In the genomic region with DNA sequence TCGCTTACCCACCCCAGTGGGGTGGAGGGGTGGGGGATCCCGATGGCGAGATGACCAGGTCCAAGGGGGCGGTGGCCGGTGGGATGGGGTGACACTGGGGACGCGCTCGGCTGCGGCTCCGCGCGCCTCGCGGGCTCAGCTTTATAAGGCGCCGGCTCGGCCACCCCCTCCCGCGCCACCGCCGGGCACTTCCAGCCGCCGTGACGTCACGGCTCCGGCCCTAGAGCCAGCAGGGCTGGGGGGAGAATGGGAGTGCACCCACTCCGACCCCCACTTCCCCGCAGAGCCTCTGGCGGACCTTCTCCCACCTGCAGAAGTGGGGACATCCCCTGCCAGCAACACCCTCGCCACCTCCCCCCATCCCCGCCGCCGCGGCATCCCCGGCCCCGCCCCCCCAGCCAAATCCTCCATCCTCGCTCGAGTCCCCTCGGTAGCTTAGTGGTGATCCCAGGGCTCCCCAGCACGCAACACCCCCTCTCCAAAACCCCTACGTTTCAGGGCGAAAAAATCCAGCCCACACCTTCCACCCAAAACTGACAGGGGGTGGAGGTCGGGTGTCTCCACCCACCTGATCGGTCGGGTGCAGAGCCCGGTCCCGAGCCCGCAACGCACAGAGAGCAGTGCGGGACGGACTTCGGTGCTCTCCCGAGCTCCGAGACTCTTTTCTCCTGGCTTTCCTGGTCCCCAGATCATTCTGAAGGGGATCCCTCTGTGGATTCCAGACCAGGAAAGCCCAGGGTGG, we compare ENCODE assay signal across 9 mouse cellular contexts. TPM values are rescaled to one million over a fixed set of nuclear protein-coding genes. Genes with fewer than 3 reads are reported as not detected.
DNase-seq lines count a peak whose midpoint lies in the region; ATAC-seq and TF ChIP-seq lines count a peak whose summit lies in the region.
"Had no signal": no experiment of that assay in that cellular context is flagged by ENCODE, and none has a peak within 500 bp of the region (broad histone marks: within the 10 kb centered on the region; RNA-seq: fewer than 3 reads in every experiment).

No protein-coding gene starts in this region.

- no peak for DNase-seq in frontal cortex, adult 2 months (ENCODE audit: extremely low spot score in 1 of 2, low spot score in 1 of 2)
- DNase-seq in testis, postnatal 14 days (ENCODE audit: low spot score): no peak

- ATAC-seq in frontal cortex, adult (ENCODE audit: low TSS enrichment): peak; percentile 28; the same call in 1 of the 2 replicates
- peak; percentile 29; the same call in 1 of the 2 replicates for ATAC-seq in granulocyte monocyte progenitor cell, adult 5-6 weeks (replicated peaks; ENCODE audit: poor library complexity, severe bottlenecking)
- no peak for ATAC-seq in limb, embryonic 12.5 days (ENCODE audit: insufficient number of reproducible peaks, insufficient read depth, low FRiP score, low TSS enrichment, low read depth)
- ATAC-seq in erythroid progenitor cell, adult 5-6 weeks (replicated peaks; ENCODE audit: low FRiP score, poor library complexity, severe bottlenecking): no peak
- ATAC-seq: Patski had no signal

- under 1% methylated on average over 54 of the region's 54 CpGs for WGBS in limb, embryonic 12.5 days
- under 1% methylated on average over 52 of the region's 54 CpGs for WGBS in olfactory bulb, adult 2 months

- H3K27me3 ChIP-seq in testis, adult 2 months (ENCODE audit: control insufficient read depth, insufficient read depth, low read length): peaks cover 3% of the 10 kb centered on the region; the same call in 1 of the 2 replicates
- H3K27me3 ChIP-seq in limb, embryonic 12.5 days: peaks cover 78% of the 10 kb centered on the region

- TF ChIP-seq CTCF in testis, adult 2 months (IDR thresholded peaks at IDR 0.05; ENCODE audit: control insufficient read depth, insufficient read depth, insufficient replicate concordance, low read depth, low read length): no peak
- TF ChIP-seq CTCF in olfactory bulb, adult 2 months (IDR thresholded peaks at IDR 0.05; ENCODE audit: insufficient read depth, low read depth, low read length): no peak

- H3K4me1 ChIP-seq in testis, adult 2 months (ENCODE audit: control insufficient read depth, insufficient read depth, low read length): peaks cover 13% of the 10 kb centered on the region
- peaks cover 18% of the 10 kb centered on the region for H3K4me1 ChIP-seq in limb, embryonic 12.5 days (replicated peaks)
- peaks cover 18% of the 10 kb centered on the region for H3K4me1 ChIP-seq in olfactory bulb, adult 2 months (ENCODE audit: control insufficient read depth, insufficient read depth, low read length)

- peak overlapping the region; percentile 98 for H3K4me2 ChIP-seq in limb, embryonic 12.5 days

- H3K9ac ChIP-seq in limb, embryonic 12.5 days (replicated peaks): peak overlapping the region; percentile 49

- H3K27ac ChIP-seq in testis, adult 2 months (ENCODE audit: control insufficient read depth, insufficient read depth, low read depth, low read length): no peak overlapping the region
- no peak overlapping the region for H3K27ac ChIP-seq in limb, embryonic 12.5 days
- no peak overlapping the region for H3K27ac ChIP-seq in olfactory bulb, adult 2 months (ENCODE audit: insufficient read depth, low read depth, low read length)

- TF ChIP-seq POLR2A in testis, adult 2 months (IDR thresholded peaks at IDR 0.05; ENCODE audit: control insufficient read depth, low read depth, low read length): no peak
- no peak for TF ChIP-seq POLR2A in olfactory bulb, adult 2 months (IDR thresholded peaks at IDR 0.05; ENCODE audit: insufficient read depth, low read depth, low read length)

- H3K9me3 ChIP-seq in limb, embryonic 12.5 days: no peaks in the 10 kb centered on the region

- H3K36me3 ChIP-seq in testis, adult 2 months (ENCODE audit: control insufficient read depth, insufficient read depth, low read length): no peaks in the 10 kb centered on the region
- H3K36me3 ChIP-seq in limb, embryonic 12.5 days: no peaks in the 10 kb centered on the region

- peak overlapping the region; percentile 51 for H3K4me3 ChIP-seq in testis, adult 2 months (ENCODE audit: control insufficient read depth, low read depth, low read length)
- peak overlapping the region; percentile 60 for H3K4me3 ChIP-seq in limb, embryonic 12.5 days (replicated peaks)
- H3K4me3 ChIP-seq in olfactory bulb, adult 2 months (ENCODE audit: insufficient read depth, low read depth, low read length): peak overlapping the region; percentile 51

RNA-seq across cellular contexts. Expression of a gene that starts 19.1 kb away (rescaled TPM):
- 126 and 152 TPM in 2 replicates for polyA plus RNA-seq in frontal cortex, adult 2 months (2012; rRNA removed)
- polyA plus RNA-seq in testis, adult 2 months (2012; rRNA removed): 3.2 and 3.4 TPM in 2 replicates
- total RNA-seq in granulocyte monocyte progenitor cell, adult 5-6 weeks (2014; fragmentation: Nextera tagmentation): not detected in 2 replicates
- 0.09 TPM in 1 of 2 replicates, not detected in the other for total RNA-seq in granulocyte monocyte progenitor cell, adult 5-6 weeks (2017)
- polyA plus RNA-seq in limb, embryonic 12.5 days (2016; fragmentation: Nextera tagmentation; extraction: Ambion mirVana): 2.9 and 3.3 TPM in 2 replicates
- not detected in 2 replicates for polyA plus RNA-seq in olfactory bulb, adult 2 months (2012; ENCODE audit: insufficient read depth, insufficient read length, low replicate concordance, missing spikeins)
- total RNA-seq in erythroid progenitor cell, adult 5-6 weeks (2015; ENCODE audit: low replicate concordance): not detected in 2 replicates
- total RNA-seq in erythroid progenitor cell, adult 5-6 weeks (2017; ENCODE audit: low replicate concordance): not detected in 2 replicates

Comparison
In these comparisons a context has a peak if more than half of its experiments do, and no peak if none do; other contexts are left out.
1. ATAC-seq: peak in frontal cortex, adult (single experiment) and granulocyte monocyte progenitor cell, adult 5-6 weeks (single experiment); none in limb, embryonic 12.5 days (single experiment) and erythroid progenitor cell, adult 5-6 weeks (single experiment).
2. RNA of a gene that starts 19.1 kb away (polyA plus RNA-seq): 126 to 152 TPM in frontal cortex, adult 2 months; 2.9 to 3.3 TPM in limb, embryonic 12.5 days, 3.2 to 3.4 TPM in testis, adult 2 months and not detected in olfactory bulb, adult 2 months; every median in the first group is over 10 times any median in the second.
3. Peak in every context shown above with its lines, with median percentiles within 50 percentile points of each other: H3K4me3 ChIP-seq.